ENCODE assay signal across 9 mouse cellular contexts in genomic region chr9:106819201-106819600, GRCm38 (mm10). TPM values are rescaled to one million over a fixed set of nuclear protein-coding genes. Genes with fewer than 3 reads are reported as not detected.
A peak's percentile ranks its signal among the peaks of the same experiment; 100 is the strongest.
DNase-seq lines count a peak whose midpoint lies in the region; ATAC-seq and TF ChIP-seq lines count a peak whose summit lies in the region.
"Had no signal": no experiment of that assay in that cellular context is flagged by ENCODE, and none has a peak within 500 bp of the region (broad histone marks: within the 10 kb centered on the region; RNA-seq: fewer than 3 reads in every experiment).

No protein-coding gene starts in this region.

- no peaks in the 10 kb centered on the region for H3K9me3 ChIP-seq in forebrain, postnatal 0 days (ENCODE audit: low read length)
- no peaks in the 10 kb centered on the region for H3K9me3 ChIP-seq in forebrain, embryonic 10.5 days
- H3K9me3 ChIP-seq in liver, postnatal 0 days (ENCODE audit: low read length), result no peaks in the 10 kb centered on the region
- H3K9me3 ChIP-seq in liver, embryonic 12.5 days (replicated peaks), result no peaks in the 10 kb centered on the region
- no peaks in the 10 kb centered on the region for H3K9me3 ChIP-seq in forebrain, embryonic 11.5 days (ENCODE audit: control insufficient read depth, low read length)

- TF ChIP-seq CTCF in forebrain, postnatal 0 days (IDR thresholded peaks at IDR 0.05; ENCODE audit: low read depth), result peak; percentile 53
- peak; percentile 63 for TF ChIP-seq CTCF in liver, postnatal 0 days (IDR thresholded peaks at IDR 0.05; ENCODE audit: low read depth)
- peak; percentile 39; the same call in 1 of the 2 replicates for TF ChIP-seq CTCF in brain, embryonic 14.5 days (IDR thresholded peaks at IDR 0.05; ENCODE audit: borderline replicate concordance, extremely low read depth, insufficient read depth, insufficient read length)

- H3K27ac ChIP-seq in forebrain, postnatal 0 days (ENCODE audit: low read depth, low read length), result no peak overlapping the region
- no peak overlapping the region for H3K27ac ChIP-seq in forebrain, embryonic 10.5 days
- H3K27ac ChIP-seq in liver, postnatal 0 days (ENCODE audit: low read depth), result no peak overlapping the region
- H3K27ac ChIP-seq in liver, embryonic 12.5 days, result no peak overlapping the region
- H3K27ac ChIP-seq in forebrain, embryonic 11.5 days (ENCODE audit: low read depth, low read length), result no peak overlapping the region
- H3K27ac ChIP-seq: limb, embryonic 12.5 days had no signal

- H3K4me1 ChIP-seq in forebrain, postnatal 0 days (ENCODE audit: insufficient read depth), result no peaks in the 10 kb centered on the region
- peaks cover 3% of the 10 kb centered on the region; the same call in 1 of the 2 replicates for H3K4me1 ChIP-seq in forebrain, embryonic 10.5 days
- peaks cover 9% of the 10 kb centered on the region for H3K4me1 ChIP-seq in liver, postnatal 0 days (ENCODE audit: insufficient read depth)
- peaks cover 14% of the 10 kb centered on the region for H3K4me1 ChIP-seq in liver, embryonic 12.5 days
- H3K4me1 ChIP-seq in forebrain, embryonic 11.5 days (replicated peaks; ENCODE audit: control insufficient read depth, insufficient read depth, low read length), result no peaks in the 10 kb centered on the region; the same call in 1 of the 2 replicates
- H3K4me1 ChIP-seq: limb, embryonic 12.5 days had no signal

- WGBS in forebrain, postnatal 0 days, result 100% methylated on average over 1 of the region's 1 CpGs
- WGBS in forebrain, embryonic 10.5 days, result 91% methylated on average over 1 of the region's 1 CpGs
- 96% methylated on average over 1 of the region's 1 CpGs for WGBS in liver, postnatal 0 days (ENCODE audit: insufficient replicate concordance)
- WGBS in liver, embryonic 12.5 days (ENCODE audit: insufficient replicate concordance), result 68% methylated on average over 1 of the region's 1 CpGs
- 92% methylated on average over 1 of the region's 1 CpGs for WGBS in forebrain, embryonic 11.5 days

- no peaks in the 10 kb centered on the region for H3K27me3 ChIP-seq in forebrain, postnatal 0 days (ENCODE audit: insufficient read depth, low read length)
- no peaks in the 10 kb centered on the region for H3K27me3 ChIP-seq in forebrain, embryonic 10.5 days (ENCODE audit: poor library complexity, severe bottlenecking)
- no peaks in the 10 kb centered on the region for H3K27me3 ChIP-seq in liver, postnatal 0 days (ENCODE audit: insufficient read depth, low read length)
- H3K27me3 ChIP-seq in liver, embryonic 12.5 days (replicated peaks), result no peaks in the 10 kb centered on the region
- H3K27me3 ChIP-seq in forebrain, embryonic 11.5 days (ENCODE audit: control insufficient read depth, insufficient read depth, low read length), result no peaks in the 10 kb centered on the region
- H3K27me3 ChIP-seq: limb, embryonic 12.5 days had no signal

- no peak for TF ChIP-seq EP300 in liver, postnatal 0 days (IDR thresholded peaks at IDR 0.05; ENCODE audit: low read depth)

- H3K9ac ChIP-seq in forebrain, postnatal 0 days, result no peak overlapping the region
- H3K9ac ChIP-seq in liver, postnatal 0 days (replicated peaks), result no peak overlapping the region
- no peak overlapping the region for H3K9ac ChIP-seq in liver, embryonic 12.5 days
- H3K9ac ChIP-seq in forebrain, embryonic 11.5 days (ENCODE audit: low read length), result no peak overlapping the region
- H3K9ac ChIP-seq: limb, embryonic 12.5 days had no signal

- no peak overlapping the region for H3K4me3 ChIP-seq in forebrain, postnatal 0 days (ENCODE audit: low read depth, low read length)
- H3K4me3 ChIP-seq in forebrain, embryonic 10.5 days, result no peak overlapping the region
- no peak overlapping the region for H3K4me3 ChIP-seq in liver, postnatal 0 days (ENCODE audit: low read depth, low read length)
- no peak overlapping the region for H3K4me3 ChIP-seq in liver, embryonic 12.5 days
- H3K4me3 ChIP-seq in forebrain, embryonic 11.5 days (ENCODE audit: low read depth, low read length), result no peak overlapping the region
- H3K4me3 ChIP-seq: limb, embryonic 12.5 days had no signal

- no peak for TF ChIP-seq POLR2A in brain, embryonic 14.5 days (IDR thresholded peaks at IDR 0.05; ENCODE audit: borderline replicate concordance, extremely low read depth, insufficient read depth, insufficient read length, poor library complexity, severe bottlenecking)

- no peaks in the 10 kb centered on the region for H3K36me3 ChIP-seq in forebrain, postnatal 0 days (ENCODE audit: insufficient read depth)
- H3K36me3 ChIP-seq in forebrain, embryonic 10.5 days (replicated peaks), result peaks cover 3% of the 10 kb centered on the region; the same call in 1 of the 2 replicates
- no peaks in the 10 kb centered on the region for H3K36me3 ChIP-seq in liver, postnatal 0 days (replicated peaks; ENCODE audit: insufficient read depth, low read length)
- H3K36me3 ChIP-seq in liver, embryonic 12.5 days, result no peaks in the 10 kb centered on the region
- H3K36me3 ChIP-seq in forebrain, embryonic 11.5 days (ENCODE audit: control insufficient read depth, insufficient read depth, low read length), result no peaks in the 10 kb centered on the region
- H3K36me3 ChIP-seq: limb, embryonic 12.5 days had no signal

- H3K4me2 ChIP-seq in forebrain, postnatal 0 days (ENCODE audit: low read depth), result no peak overlapping the region
- no peak overlapping the region for H3K4me2 ChIP-seq in liver, postnatal 0 days (ENCODE audit: low read depth, low read length)
- no peak overlapping the region for H3K4me2 ChIP-seq in liver, embryonic 12.5 days
- no peak overlapping the region for H3K4me2 ChIP-seq in forebrain, embryonic 11.5 days (ENCODE audit: low read depth, low read length, severe bottlenecking)
- H3K4me2 ChIP-seq: limb, embryonic 12.5 days had no signal

- no peak for ATAC-seq in forebrain, postnatal 0 days
- no peak for ATAC-seq in liver, postnatal 0 days
- ATAC-seq in liver, embryonic 12.5 days, result no peak
- no peak for ATAC-seq in megakaryocyte-erythroid progenitor cell, adult 5-6 weeks (replicated peaks; ENCODE audit: low FRiP score, low TSS enrichment, poor library complexity, severe bottlenecking)
- ATAC-seq in forebrain, embryonic 11.5 days (replicated peaks; ENCODE audit: low FRiP score), result no peak

- peak; percentile 17 for DNase-seq in forebrain, postnatal 0 days
- no peak for DNase-seq in forebrain, embryonic 10.5 days (ENCODE audit: extremely low spot score, low spot score)
- DNase-seq in liver, postnatal 0 days, result peak; percentile 20
- peak; percentile 41 for DNase-seq in brain, embryonic 14.5 days (ENCODE audit: low read depth)
- DNase-seq in natural killer cell, adult 2 months (ENCODE audit: low spot score in 2 of 2), result peak; percentile 3 to 20
- no peak for DNase-seq in forebrain, embryonic 11.5 days (ENCODE audit: low spot score)

RNA-seq across cellular contexts. Expression of gene Dcaf1, which starts 2.5 kb away (rescaled TPM):
- 25.0 and 33.7 TPM in 2 replicates for total RNA-seq in forebrain, postnatal 0 days (2014; rRNA removed)
- 4.7 and 8.0 TPM in 2 replicates for polyA plus RNA-seq in forebrain, postnatal 0 days (2015; fragmentation: Nextera tagmentation; extraction: Ambion mirVana)
- polyA plus RNA-seq in forebrain, embryonic 10.5 days (2016; fragmentation: Nextera tagmentation; extraction: Ambion mirVana), result 33.4 and 37.1 TPM in 2 replicates
- 3.1 and 5.0 TPM in 2 replicates for polyA plus RNA-seq in liver, postnatal 0 days (2015; fragmentation: Nextera tagmentation; extraction: Ambion mirVana)
- 18.6 and 19.3 TPM in 2 replicates for polyA plus RNA-seq in liver, embryonic 12.5 days (2016; fragmentation: Nextera tagmentation; extraction: Ambion mirVana)
- polyA plus RNA-seq in brain, embryonic 14.5 days (2012; rRNA removed), result 31.1 and 31.8 TPM in 2 replicates
- 106 and 135 TPM in 2 replicates for total RNA-seq in megakaryocyte-erythroid progenitor cell, adult 5-6 weeks (2014; fragmentation: Nextera tagmentation)
- 65.4 and 72.3 TPM in 2 replicates for total RNA-seq in megakaryocyte-erythroid progenitor cell, adult 5-6 weeks (2017)
- 37.3 and 41.3 TPM in 2 replicates for polyA plus RNA-seq in forebrain, embryonic 11.5 days (2014; fragmentation: Nextera tagmentation; extraction: Ambion mirVana)

RNA-seq across cellular contexts. Expression of gene Rad54l2, which starts 30.2 kb away (rescaled TPM):
- total RNA-seq in forebrain, postnatal 0 days (2014; rRNA removed), result 18.6 and 22.7 TPM in 2 replicates
- 1.7 and 3.6 TPM in 2 replicates for polyA plus RNA-seq in forebrain, postnatal 0 days (2015; fragmentation: Nextera tagmentation; extraction: Ambion mirVana)
- 9.2 and 9.8 TPM in 2 replicates for polyA plus RNA-seq in forebrain, embryonic 10.5 days (2016; fragmentation: Nextera tagmentation; extraction: Ambion mirVana)
- polyA plus RNA-seq in liver, postnatal 0 days (2015; fragmentation: Nextera tagmentation; extraction: Ambion mirVana), result 1.2 and 1.7 TPM in 2 replicates
- polyA plus RNA-seq in liver, embryonic 12.5 days (2016; fragmentation: Nextera tagmentation; extraction: Ambion mirVana), result 3.9 and 4.0 TPM in 2 replicates
- 14.5 and 18.3 TPM in 2 replicates for polyA plus RNA-seq in brain, embryonic 14.5 days (2012; rRNA removed)
- total RNA-seq in megakaryocyte-erythroid progenitor cell, adult 5-6 weeks (2014; fragmentation: Nextera tagmentation), result 15.9 and 22.7 TPM in 2 replicates
- total RNA-seq in megakaryocyte-erythroid progenitor cell, adult 5-6 weeks (2017), result 15.6 and 23.2 TPM in 2 replicates
- polyA plus RNA-seq in forebrain, embryonic 11.5 days (2014; fragmentation: Nextera tagmentation; extraction: Ambion mirVana), result 7.8 and 8.0 TPM in 2 replicates

Comparison
In these comparisons a context has a peak if more than half of its experiments do, and no peak if none do; other contexts are left out.
1. DNase-seq: peak in forebrain, postnatal 0 days (single experiment), liver, postnatal 0 days (single experiment), brain, embryonic 14.5 days (single experiment) and natural killer cell, adult 2 months (2 of 2); none in forebrain, embryonic 10.5 days (single experiment) and forebrain, embryonic 11.5 days (single experiment).
2. Peak in every context shown above with its lines, with median percentiles within 50 percentile points of each other: CTCF ChIP-seq.